Mouse (Mus musculus) spleen, adult 2 months (tissue): ENCODE results near the gene Chst7.

Source experiments
- CTCF ChIP-seq: fragments of 200-500 bp; IDR thresholded peaks from 2 replicates; pipeline ENCODE4 v1.5.1; 2011; ENCODE audit warnings: mild to moderate bottlenecking, inconsistent platforms; ENCODE audit not compliant: insufficient read depth, insufficient read length, insufficient replicate concordance; ENCODE audit errors: extremely low read depth
- POLR2A ChIP-seq: fragments of 200-500 bp; IDR thresholded peaks from 2 replicates; pipeline ENCODE4 v1.6.1; 2011; ENCODE audit warnings: low read depth, low read length, inconsistent platforms

GRCm38 (mm10) chrX:20129466-20129865 lies 70.1 kb downstream of the Chst7 start:
- TF ChIP-seq POLR2A (no peak), CTCF (no peak)
